Mouse (Mus musculus) NIH3T3 (cell line): ENCODE data around the gene Zbtb48.
"Not testable (repeated sequence)": the region's sequence is repeated elsewhere in the genome, so short reads cannot be mapped to it uniquely, and the experiment has no call there.

Experiments used
- DNase-seq: peaks from one replicate; pipeline ENCODE4 v3.0.0-alpha.2; 2012; ENCODE audit warnings: low read depth

The Zbtb48 gene

DNA sequence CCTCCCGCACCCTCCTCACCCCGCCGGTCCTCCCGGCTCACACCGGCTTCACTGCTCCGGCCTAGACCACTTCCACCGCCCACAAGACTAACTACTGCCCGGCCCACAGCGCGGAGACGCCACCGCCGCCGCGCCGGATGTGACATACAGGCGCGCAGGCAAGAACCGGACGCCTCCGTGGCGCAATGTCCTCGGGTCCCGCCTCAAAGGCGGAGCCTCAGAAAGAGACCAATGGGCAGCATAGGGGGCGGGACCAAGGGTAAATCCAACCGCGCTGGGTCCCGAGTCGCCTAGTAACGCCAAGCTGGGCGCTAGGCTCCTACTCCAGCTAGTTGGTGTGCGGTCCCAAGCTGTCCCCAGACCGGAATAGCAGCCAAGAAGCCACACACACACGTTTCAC lies at the start of gene Zbtb48:
Gene Zbtb48 (minus strand): TSS at position 148 of the 400 bp plus-strand sequence.
- peak; percentile 96 for DNase-seq

- no peak for DNase-seq
Measured at GRCm38 (mm10) chr4:152077191-152077590, 49.7 kb upstream of the Zbtb48 start.

- no peak for DNase-seq
Measured at GRCm38 (mm10) chr4:152074548-152074947, 47.1 kb upstream of the Zbtb48 start.

DNA sequence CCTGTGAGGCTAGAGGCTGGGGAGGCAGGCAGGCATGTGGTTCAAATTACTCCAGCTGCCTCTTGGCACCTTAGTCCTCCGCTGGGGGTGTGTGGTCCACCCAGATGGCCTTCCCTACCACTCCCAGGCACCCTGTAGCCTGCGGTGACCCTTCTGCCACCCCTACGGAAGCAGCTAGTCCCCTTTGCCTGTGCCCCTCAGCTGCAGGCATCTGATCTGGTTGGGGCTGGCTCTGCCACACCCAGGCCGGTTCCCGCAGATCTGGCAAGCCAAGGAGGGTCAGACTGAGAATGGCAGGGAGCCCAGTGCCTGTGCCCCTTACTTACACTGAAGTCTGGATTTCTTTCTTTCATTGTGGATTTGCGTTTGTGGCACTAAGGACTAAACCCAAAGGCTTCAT lies 46.2 kb upstream of the Zbtb48 start:
- DNase-seq: peak; percentile 42

GRCm38 (mm10) chr4:152072655-152073054 lies 45.2 kb upstream of the Zbtb48 start:
- DNase-seq: no peak

DNA sequence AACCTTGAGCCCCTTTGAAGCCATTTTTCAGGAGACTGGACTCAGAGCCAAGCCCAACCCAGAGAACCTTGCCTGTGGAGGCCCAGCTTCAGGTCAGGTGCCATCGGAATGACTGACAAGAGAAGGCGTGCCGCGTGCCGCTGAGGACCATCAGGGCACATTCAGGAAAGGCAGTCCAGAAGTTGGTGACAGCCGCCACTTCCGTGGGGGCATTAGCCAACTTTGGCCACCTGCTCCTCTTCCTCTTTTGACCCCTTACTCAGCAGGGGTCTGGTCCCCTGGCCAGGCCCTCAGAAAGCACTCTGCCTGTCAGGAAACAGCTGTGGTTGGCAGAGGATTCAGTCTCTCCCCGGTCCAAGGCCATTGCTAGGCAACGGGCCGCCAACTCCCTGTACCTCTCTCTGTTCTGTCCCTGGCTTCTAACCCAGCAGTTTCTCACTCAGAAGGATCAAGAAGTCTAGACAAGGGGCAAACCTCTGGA lies 44.7 kb upstream of the Zbtb48 start, which contains the start of gene Plekhg5:
Gene Plekhg5 (plus strand): TSS at position 378 of the 481 bp plus-strand sequence.
- DNase-seq: peak; percentile 33

DNA sequence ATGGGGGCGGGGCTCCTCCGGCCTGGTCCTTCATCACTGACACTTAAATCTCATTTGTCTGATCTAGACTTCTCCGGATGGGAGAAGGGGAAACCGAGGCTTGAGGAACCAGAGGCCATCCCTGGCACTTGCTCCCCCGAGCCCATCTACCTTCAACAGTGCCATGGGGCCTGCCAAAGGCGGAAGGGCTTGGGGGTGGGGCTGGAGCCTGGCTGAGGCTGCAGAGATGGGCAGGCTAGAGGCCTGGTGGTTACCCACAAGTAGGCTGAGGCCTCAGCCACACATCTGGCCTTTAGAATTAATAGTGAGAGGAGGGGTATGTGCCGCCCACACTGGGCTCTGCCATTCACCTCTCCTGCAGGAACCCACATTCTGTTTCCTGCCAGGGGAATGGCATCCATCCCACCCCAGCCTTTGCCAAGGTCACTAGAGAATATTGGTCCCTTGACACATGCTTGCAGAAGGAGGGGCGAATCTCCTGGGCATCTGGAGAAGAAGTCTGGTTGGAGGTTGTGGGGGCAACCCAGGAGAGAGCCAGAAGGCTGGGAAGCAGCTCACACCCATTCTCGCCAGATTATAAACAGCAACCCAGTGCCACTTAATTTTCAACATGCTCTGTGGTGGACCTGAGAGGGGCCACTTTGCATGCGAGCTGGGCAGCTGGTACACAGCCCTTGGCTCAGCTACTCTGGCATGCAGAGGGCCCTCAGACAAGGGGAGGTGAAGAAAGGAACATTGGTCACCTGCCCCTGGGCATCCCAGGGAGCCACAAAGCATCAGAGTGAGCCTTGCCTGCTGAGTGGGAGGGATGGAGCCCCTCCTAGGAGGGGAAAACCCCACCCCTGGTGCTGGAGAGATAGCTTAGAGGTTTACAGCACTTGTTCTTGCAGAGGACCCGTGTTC lies 43.3 kb upstream of the Zbtb48 start:
- no peak for DNase-seq

GRCm38 (mm10) chr4:152069245-152069644 lies 41.8 kb upstream of the Zbtb48 start:
- no peak for DNase-seq

GRCm38 (mm10) chr4:152068166-152068724 lies 40.8 kb upstream of the Zbtb48 start:
- peak; percentile 30 for DNase-seq

GRCm38 (mm10) chr4:152067280-152067679 lies 39.8 kb upstream of the Zbtb48 start:
- no peak for DNase-seq

GRCm38 (mm10) chr4:152062390-152063110 lies 35.1 kb upstream of the Zbtb48 start:
- DNase-seq: no peak

DNA sequence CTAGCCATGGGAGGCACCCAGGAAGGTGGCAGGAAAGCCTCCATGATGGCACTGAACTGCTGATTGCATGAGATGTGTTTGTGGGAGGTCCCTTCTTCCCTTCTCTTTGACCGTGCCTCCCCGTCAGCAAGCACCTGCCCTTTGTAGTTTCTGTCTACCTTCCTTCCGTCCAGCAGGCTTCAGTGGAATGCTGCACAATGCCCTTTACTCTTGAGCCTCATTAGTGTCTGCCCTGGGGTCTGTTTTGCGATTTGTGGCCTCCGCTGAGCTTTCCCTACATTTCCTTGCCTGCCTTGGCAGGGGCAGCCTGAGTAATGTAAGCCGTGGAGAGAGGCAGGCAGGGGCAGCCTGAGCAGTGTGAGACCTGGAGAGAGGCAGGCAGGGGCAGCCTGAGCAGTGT lies 17.1 kb upstream of the Zbtb48 start:
- DNase-seq: no peak

DNA sequence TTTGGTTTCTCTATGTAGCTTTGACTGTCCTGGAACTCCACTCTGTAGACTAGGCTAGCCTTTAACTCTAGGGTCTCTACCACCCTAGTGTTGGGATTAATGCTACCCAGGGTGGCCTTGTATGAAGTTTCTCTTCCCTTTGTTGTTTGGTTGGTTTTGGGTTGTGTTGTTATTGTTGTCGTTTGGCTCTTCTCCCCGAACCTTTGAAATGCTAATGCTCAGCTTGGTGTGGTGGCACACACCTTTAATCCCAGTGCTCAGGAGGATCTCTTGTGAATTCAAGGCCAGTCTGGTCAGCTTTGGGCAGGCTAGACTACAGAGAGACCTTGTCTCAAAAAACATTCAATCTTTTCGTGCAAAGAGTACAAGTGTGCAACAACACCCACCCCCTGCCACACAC lies 15.7 kb upstream of the Zbtb48 start:
- no peak for DNase-seq

GRCm38 (mm10) chr4:152041924-152042641 lies 14.6 kb upstream of the Zbtb48 start:
- DNase-seq: no peak

GRCm38 (mm10) chr4:152039831-152040310 lies 12.4 kb upstream of the Zbtb48 start:
- DNase-seq: peak; percentile 3

DNA sequence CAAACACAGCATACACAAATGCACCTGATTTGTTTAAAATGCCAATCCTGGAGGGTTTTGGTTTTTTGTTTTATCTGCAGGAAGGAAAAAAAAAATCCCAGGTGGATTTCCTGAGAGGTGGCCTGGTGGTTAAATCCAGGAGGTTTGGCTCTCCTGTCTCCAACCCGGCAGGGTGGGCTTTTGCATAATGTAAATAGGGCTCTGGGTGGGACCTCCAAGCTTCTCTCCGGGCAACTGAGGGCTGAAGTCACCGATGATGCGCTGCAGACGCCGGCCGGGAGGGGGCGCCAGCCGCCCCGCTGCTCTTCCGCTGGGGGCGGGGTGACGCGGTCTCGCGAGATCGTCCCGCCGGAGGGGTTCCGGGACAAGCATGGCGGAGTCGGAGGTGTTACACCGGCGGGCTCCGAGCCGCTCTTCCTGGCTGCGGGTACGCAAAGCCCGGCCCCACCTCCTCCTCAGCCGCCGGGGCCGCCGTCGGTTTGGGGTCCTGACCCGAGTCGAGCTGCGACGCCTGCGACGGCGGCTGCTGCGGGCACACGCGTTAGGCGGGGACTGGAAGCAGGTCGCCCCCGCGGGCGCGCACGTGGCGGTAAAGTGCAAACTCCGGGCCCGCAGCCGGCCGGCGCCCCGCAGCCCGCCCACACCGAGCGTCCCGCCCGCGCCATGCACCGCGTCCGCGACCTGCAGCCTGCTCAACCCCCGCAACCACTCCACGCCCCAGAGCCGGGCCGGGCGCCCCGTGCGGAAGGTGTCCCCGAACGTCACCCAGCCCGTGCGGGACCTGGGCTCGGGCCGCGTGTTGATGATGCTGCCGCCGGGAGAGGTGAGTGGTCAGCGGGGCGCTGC lies 11.7 kb upstream of the Zbtb48 start, which contains the start of gene Nol9:
Gene Nol9 (plus strand): TSS at position 337 of the 846 bp plus-strand sequence.
- peak; percentile 93 for DNase-seq

DNA sequence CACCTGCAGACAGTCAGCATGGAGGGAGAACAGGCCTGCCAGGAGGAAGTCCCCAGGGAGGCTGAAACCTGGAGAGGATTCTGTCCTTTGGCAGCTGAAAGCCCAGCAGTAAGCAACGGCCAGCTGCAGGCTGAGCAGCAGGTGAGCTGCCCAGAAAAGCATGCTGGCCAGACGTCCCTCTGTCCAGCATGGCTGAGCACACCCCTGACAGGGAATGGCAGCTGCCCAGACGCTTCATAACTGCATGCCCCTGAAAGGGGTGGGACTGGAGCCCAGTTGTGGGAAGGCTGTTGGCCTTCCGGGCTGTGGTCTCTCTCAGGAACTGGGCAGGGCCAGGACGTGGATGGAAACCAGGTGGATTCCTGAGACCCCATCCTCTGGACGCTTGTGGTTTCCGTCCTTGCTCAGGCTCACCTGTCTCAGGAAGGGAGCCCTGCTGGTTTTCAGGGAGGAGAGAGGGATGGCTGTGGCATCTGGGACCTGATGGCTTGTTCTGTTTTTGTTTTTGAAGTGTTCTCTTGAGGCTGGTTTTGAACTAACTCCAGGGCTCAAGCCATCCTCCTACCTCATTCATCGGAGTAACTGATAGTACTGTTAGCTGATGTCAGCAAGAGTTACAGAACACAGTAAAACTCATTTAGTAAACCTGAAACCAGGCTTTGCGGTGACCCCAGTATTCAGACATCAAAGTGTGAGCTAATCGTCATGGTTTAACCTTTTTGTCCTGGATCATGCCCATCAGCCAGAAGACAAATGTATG lies 10.9 kb upstream of the Zbtb48 start, which contains the start of gene Tas1r1:
Gene Tas1r1 (minus strand): TSS at position 344 of the 760 bp plus-strand sequence.
- DNase-seq: peak; percentile 47

DNA sequence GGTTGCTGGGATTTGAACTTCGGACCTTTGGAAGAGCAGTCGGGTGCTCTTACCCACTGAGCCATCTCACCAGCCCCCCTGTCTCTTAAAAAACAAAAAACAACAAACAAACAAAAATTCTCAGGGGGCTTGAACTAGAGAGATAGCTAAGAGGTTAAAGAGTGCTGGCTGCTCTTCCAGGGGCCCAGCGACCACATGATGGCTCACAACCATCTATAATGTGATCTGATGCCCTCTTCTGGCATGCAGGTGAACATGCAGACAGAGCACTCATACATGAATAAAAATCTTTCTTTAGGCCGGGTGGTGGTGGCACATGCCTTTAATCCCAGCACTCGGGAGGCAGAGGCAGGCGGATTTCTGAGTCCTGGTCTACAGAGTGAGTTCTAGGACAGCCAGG lies 9.0 kb upstream of the Zbtb48 start:
- DNase-seq: not testable (repeated sequence)

DNA sequence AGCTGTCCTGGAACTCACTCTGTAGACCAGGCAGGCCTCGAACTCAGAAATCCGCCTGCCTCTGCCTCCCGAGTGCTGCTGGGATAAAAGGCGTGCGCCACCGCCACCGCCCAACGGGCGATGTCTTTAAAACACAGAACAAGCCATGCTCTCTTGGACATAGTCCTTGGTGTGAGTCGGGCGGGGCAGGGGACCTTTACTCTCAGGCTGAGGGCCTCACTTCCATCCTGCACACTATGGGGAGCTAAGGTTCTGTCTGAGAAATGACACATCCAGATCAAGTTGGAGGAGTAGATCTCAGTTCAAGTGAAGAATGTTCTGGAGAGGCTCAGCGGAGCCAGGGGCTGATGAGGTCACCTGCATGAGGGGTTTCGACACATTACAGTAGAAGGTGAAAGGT lies 5.5 kb upstream of the Zbtb48 start:
- DNase-seq: no peak

DNA sequence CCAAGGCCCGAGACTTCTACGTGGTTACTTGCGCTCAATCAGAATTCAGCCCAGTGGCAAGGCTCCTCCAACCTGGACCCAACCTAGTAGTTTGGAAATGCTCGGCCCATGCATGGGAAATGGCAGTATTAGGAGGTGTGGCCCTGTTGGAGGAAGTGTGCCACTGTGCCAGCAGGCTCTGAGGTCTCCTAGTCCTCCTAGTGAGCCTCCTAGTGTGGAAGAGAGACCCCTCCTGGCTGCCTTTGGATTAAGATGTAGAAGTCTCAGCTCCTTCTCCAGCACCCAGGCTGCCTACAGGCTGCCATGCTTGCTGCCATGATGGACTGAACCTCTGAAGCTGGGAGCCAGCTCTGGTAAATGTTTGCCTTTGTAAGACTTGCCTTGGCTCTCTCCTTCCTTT lies 2.5 kb upstream of the Zbtb48 start:
- peak; percentile 44 for DNase-seq
